Mouse (Mus musculus): ENCODE results near the gene Nags. TPM values are rescaled to one million over a fixed set of nuclear protein-coding genes. Genes with fewer than 3 reads are reported as not detected.
A peak's percentile ranks its signal among the peaks of the same experiment; 100 is the strongest.
"Not testable (repeated sequence)": the region's sequence is repeated elsewhere in the genome, so short reads cannot be mapped to it uniquely, and the experiment has no call there.

The Nags gene
- polyA plus RNA-seq, 1 experiment from 2014 or later, result 0.20 TPM

GRCm38 (mm10) chr11:102146005-102146404 lies 692 bp downstream of the Nags start:
- no peak for ATAC-seq
- H3K9ac ChIP-seq (ENCODE audit: low read depth, low read length), result no peak overlapping the region
- H3K4me1 ChIP-seq (ENCODE audit: control insufficient read depth, insufficient read depth, low read length), result peaks cover 3% of the 10 kb centered on the region
- peaks cover 61% of the 10 kb centered on the region for H3K27me3 ChIP-seq (ENCODE audit: control insufficient read depth, insufficient read depth, low read depth, low read length)
- H3K27ac ChIP-seq (ENCODE audit: low read length), result no peak overlapping the region
- H3K9me3 ChIP-seq (replicated peaks; ENCODE audit: control insufficient read depth, low read length, poor library complexity, severe bottlenecking), result no peaks in the 10 kb centered on the region
- no peaks in the 10 kb centered on the region for H3K36me3 ChIP-seq (ENCODE audit: control insufficient read depth, insufficient read depth, low read length)
- no peak overlapping the region for H3K4me3 ChIP-seq (ENCODE audit: low read depth, low read length)
- 4% methylated on average over 16 of the region's 16 CpGs for WGBS
- no peak overlapping the region for H3K4me2 ChIP-seq (ENCODE audit: low read length)

GRCm38 (mm10) chr11:102146531-102146930 lies 1.2 kb downstream of the Nags start:
- H3K27me3 ChIP-seq (ENCODE audit: control insufficient read depth, insufficient read depth, low read depth, low read length), result peaks cover 61% of the 10 kb centered on the region
- WGBS, result 13% methylated on average over 17 of the region's 17 CpGs

GRCm38 (mm10) chr11:102147213-102147989 lies 2.1 kb downstream of the Nags start:
- no peak for ATAC-seq
- Histone ChIP-seq H3K27me3 (ENCODE audit: control insufficient read depth, insufficient read depth, low read depth, low read length) (peaks cover 61% of the 10 kb centered on the region), H3K9ac (ENCODE audit: low read depth, low read length) (no peak overlapping the region), H3K4me2 (ENCODE audit: low read length) (no peak overlapping the region), H3K9me3 (replicated peaks; ENCODE audit: control insufficient read depth, low read length, poor library complexity, severe bottlenecking) (no peaks in the 10 kb centered on the region), H3K4me1 (ENCODE audit: control insufficient read depth, insufficient read depth, low read length) (peaks cover 3% of the 10 kb centered on the region), H3K36me3 (ENCODE audit: control insufficient read depth, insufficient read depth, low read length) (0 out of 2 replicates have a peak, but pooled peaks cover under 1% of the 10 kb centered on the region), H3K4me3 (ENCODE audit: low read depth, low read length) (no peak overlapping the region), H3K27ac (ENCODE audit: low read length) (no peak overlapping the region)
- WGBS, result 15% methylated on average over 34 of the region's 34 CpGs

More at GRCm38 (mm10) chr11:102146531-102146930, 1.2 kb downstream of the Nags start:
- Histone ChIP-seq H3K4me3 (ENCODE audit: low read depth, low read length) (no peak overlapping the region), H3K36me3 (ENCODE audit: control insufficient read depth, insufficient read depth, low read length) (no peaks in the 10 kb centered on the region), H3K9me3 (replicated peaks; ENCODE audit: control insufficient read depth, low read length, poor library complexity, severe bottlenecking) (no peaks in the 10 kb centered on the region), H3K27ac (ENCODE audit: low read length) (no peak overlapping the region), H3K4me1 (ENCODE audit: control insufficient read depth, insufficient read depth, low read length) (peaks cover 3% of the 10 kb centered on the region), H3K4me2 (ENCODE audit: low read length) (no peak overlapping the region), H3K9ac (ENCODE audit: low read depth, low read length) (no peak overlapping the region)
- no peak for ATAC-seq

GRCm38 (mm10) chr11:102156039-102156785 lies 10.9 kb downstream of the Nags start, which contains the start of gene Tmem101:
TSS of gene Tmem101 (minus strand) at chr11:102156404.
- Histone ChIP-seq H3K27ac (ENCODE audit: low read length) (peak within 1 kb of the TSS; percentile 86), H3K9ac (ENCODE audit: low read depth, low read length) (peak within 1 kb of the TSS; percentile 80), H3K4me2 (ENCODE audit: low read length) (peak within 1 kb of the TSS; percentile 96), H3K27me3 (ENCODE audit: control insufficient read depth, insufficient read depth, low read depth, low read length) (no peaks in the 10 kb centered on the region), H3K9me3 (replicated peaks; ENCODE audit: control insufficient read depth, low read length, poor library complexity, severe bottlenecking) (no peaks in the 10 kb centered on the region), H3K4me1 (ENCODE audit: control insufficient read depth, insufficient read depth, low read length) (peaks cover 13% of the 10 kb centered on the region), H3K36me3 (ENCODE audit: control insufficient read depth, insufficient read depth, low read length) (peaks cover 9% of the 10 kb centered on the region; the same call in 1 of the 2 replicates), H3K4me3 (ENCODE audit: low read depth, low read length) (peak within 1 kb of the TSS; percentile 75)
- ATAC-seq, result peak; percentile 90
- under 1% methylated on average over 37 of the region's 37 CpGs for WGBS

- no peak overlapping the region for H3K9ac ChIP-seq (ENCODE audit: low read depth, low read length)
- WGBS, result 19% methylated on average over 1 of the region's 1 CpGs
- ATAC-seq, result peak; percentile 52; the same call in 1 of the 2 replicates
Measured at GRCm38 (mm10) chr11:102156786-102157089, 11.4 kb downstream of the Nags start.

GRCm38 (mm10) chr11:102158024-102158423 lies 12.7 kb downstream of the Nags start:
- ATAC-seq; H3K4me2 ChIP-seq (ENCODE audit: low read length); H3K4me3 ChIP-seq (ENCODE audit: low read depth, low read length); H3K36me3 ChIP-seq (ENCODE audit: control insufficient read depth, insufficient read depth, low read length); H3K9ac ChIP-seq (ENCODE audit: low read depth, low read length); H3K9me3 ChIP-seq (replicated peaks; ENCODE audit: control insufficient read depth, low read length, poor library complexity, severe bottlenecking); H3K27me3 ChIP-seq (ENCODE audit: control insufficient read depth, insufficient read depth, low read depth, low read length); H3K27ac ChIP-seq (ENCODE audit: low read length): not testable (repeated sequence)
- H3K4me1 ChIP-seq (ENCODE audit: control insufficient read depth, insufficient read depth, low read length), result peaks cover 13% of the 10 kb centered on the region
- 95% methylated on average over 2 of the region's 2 CpGs for WGBS

More at GRCm38 (mm10) chr11:102156786-102157089, 11.4 kb downstream of the Nags start:
- H3K4me1 ChIP-seq (ENCODE audit: control insufficient read depth, insufficient read depth, low read length), result peaks cover 13% of the 10 kb centered on the region
- peaks cover 9% of the 10 kb centered on the region; the same call in 1 of the 2 replicates for H3K36me3 ChIP-seq (ENCODE audit: control insufficient read depth, insufficient read depth, low read length)
- H3K4me2 ChIP-seq (ENCODE audit: low read length), result no peak overlapping the region
- H3K9me3 ChIP-seq (replicated peaks; ENCODE audit: control insufficient read depth, low read length, poor library complexity, severe bottlenecking), result no peaks in the 10 kb centered on the region
- H3K27me3 ChIP-seq (ENCODE audit: control insufficient read depth, insufficient read depth, low read depth, low read length), result no peaks in the 10 kb centered on the region
- no peak overlapping the region for H3K4me3 ChIP-seq (ENCODE audit: low read depth, low read length)
- no peak overlapping the region for H3K27ac ChIP-seq (ENCODE audit: low read length)

- 70% methylated on average over 5 of the region's 5 CpGs for WGBS
- Histone ChIP-seq H3K36me3 (ENCODE audit: control insufficient read depth, insufficient read depth, low read length) (peaks cover 17% of the 10 kb centered on the region), H3K27ac (ENCODE audit: low read length) (no peak overlapping the region), H3K9me3 (replicated peaks; ENCODE audit: control insufficient read depth, low read length, poor library complexity, severe bottlenecking) (no peaks in the 10 kb centered on the region), H3K4me2 (ENCODE audit: low read length) (no peak overlapping the region), H3K27me3 (ENCODE audit: control insufficient read depth, insufficient read depth, low read depth, low read length) (no peaks in the 10 kb centered on the region), H3K9ac (ENCODE audit: low read depth, low read length) (no peak overlapping the region), H3K4me3 (ENCODE audit: low read depth, low read length) (no peak overlapping the region), H3K4me1 (ENCODE audit: control insufficient read depth, insufficient read depth, low read length) (peaks cover 9% of the 10 kb centered on the region)
- ATAC-seq, result no peak
Measured at GRCm38 (mm10) chr11:102159781-102160180, 14.5 kb downstream of the Nags start.

- H3K36me3 ChIP-seq (ENCODE audit: control insufficient read depth, insufficient read depth, low read length), result peaks cover 30% of the 10 kb centered on the region
- no peak for ATAC-seq
- H3K4me1 ChIP-seq (ENCODE audit: control insufficient read depth, insufficient read depth, low read length), result no peaks in the 10 kb centered on the region
Measured at GRCm38 (mm10) chr11:102165971-102166722, 20.8 kb downstream of the Nags start.

More at GRCm38 (mm10) chr11:102165971-102166722, 20.8 kb downstream of the Nags start:
- H3K9me3 ChIP-seq (replicated peaks; ENCODE audit: control insufficient read depth, low read length, poor library complexity, severe bottlenecking), result no peaks in the 10 kb centered on the region
- no peaks in the 10 kb centered on the region for H3K27me3 ChIP-seq (ENCODE audit: control insufficient read depth, insufficient read depth, low read depth, low read length)
- no peak overlapping the region for H3K4me3 ChIP-seq (ENCODE audit: low read depth, low read length)
- no peak overlapping the region for H3K9ac ChIP-seq (ENCODE audit: low read depth, low read length)
- H3K27ac ChIP-seq (ENCODE audit: low read length), result no peak overlapping the region
- H3K4me2 ChIP-seq (ENCODE audit: low read length), result no peak overlapping the region
- WGBS, result 83% methylated on average over 6 of the region's 6 CpGs
